Mouse (Mus musculus) heart, adult 2 months (tissue): ENCODE results near the gene Keg1. TPM values are rescaled to one million over a fixed set of nuclear protein-coding genes. Genes with fewer than 3 reads are reported as not detected.

Source experiments
- DNase-seq, 2 experiments: peaks; one replicate each; pipeline ENCODE4 v3.0.0; 2021
- H3K27ac ChIP-seq: fragments of 200-600 bp; 2 replicates; pipeline ENCODE4 v1.8.1; 2022
- H3K27me3 ChIP-seq: fragments of 200-500 bp; 2 replicates; pipeline ENCODE4 v1.6.1; 2012; ENCODE audit warnings: mild to moderate bottlenecking, low read length, inconsistent platforms, mixed read lengths; ENCODE audit not compliant: control insufficient read depth, insufficient read depth
- H3K36me3 ChIP-seq: fragments of 200-500 bp; 2 replicates; pipeline ENCODE4 v1.6.1; 2012; ENCODE audit warnings: low read length, inconsistent platforms; ENCODE audit not compliant: control insufficient read depth, insufficient read depth
- H3K4me1 ChIP-seq: fragments of 200-500 bp; 2 replicates; pipeline ENCODE4 v1.6.1; 2011; ENCODE audit warnings: low read length; ENCODE audit not compliant: control insufficient read depth, insufficient read depth
- H3K4me3 ChIP-seq: fragments of 200-600 bp; 2 replicates; pipeline ENCODE4 v1.8.1; 2022
- H3K79me2 ChIP-seq: fragments of 200-500 bp; replicated peaks from 2 replicates; pipeline ENCODE4 v1.6.1; 2012; ENCODE audit warnings: mild to moderate bottlenecking, inconsistent platforms, low read length, moderate library complexity, mixed read lengths; ENCODE audit not compliant: control insufficient read depth, insufficient read depth
- H3K9ac ChIP-seq: fragments of 200-500 bp; 2 replicates; pipeline ENCODE4 v1.6.1; 2012; ENCODE audit warnings: low read depth, mild to moderate bottlenecking, control low read depth, inconsistent platforms, low read length, mixed read lengths
- CTCF ChIP-seq: fragments of 200-600 bp; IDR thresholded peaks from 2 replicates; pipeline ENCODE4 v1.8.1; 2022; ENCODE audit warnings: antibody characterized with exemption, mild to moderate bottlenecking, moderate library complexity
- EP300 ChIP-seq: fragments of 200-500 bp; IDR thresholded peaks from 2 replicates; pipeline ENCODE4 v1.6.1; 2011; ENCODE audit warnings: low read depth, low read length, control low read depth; ENCODE audit not compliant: insufficient read depth
- POLR2A ChIP-seq: fragments of 200-500 bp; IDR thresholded peaks from 2 replicates; pipeline ENCODE4 v1.6.1; 2011; ENCODE audit warnings: mild to moderate bottlenecking, low read depth, low read length, control low read depth; ENCODE audit not compliant: insufficient read depth
- WGBS: fragments of 180-500 bp; shearing (Covaris S2); methylation state at CpG from one replicate; pipeline ENCODE4 v1.1.7; 2018; 5-methylcytosine and 5-hydroxymethylcytosine counted together
- intact Hi-C: fragments of 180-260 bp; cut with DNase I; formaldehyde crosslinking; loops from one replicate; pipeline ENCODE4 v1.15.1; 2025
- polyA plus RNA-seq: library from polyadenylated mRNA; depleted of rRNA; stranded (reverse); fragments of >200 nt; gene quantifications from 2 replicates; pipeline ENCODE4 v1.2.3, GENCODE M21; 2012; rRNA removed
- total RNA-seq, 2 experiments: library from RNA; stranded (reverse); gene quantifications; 2 replicates each; pipeline ENCODE4 v1.2.3; 2021

Gene Keg1
- total and polyA plus RNA-seq, 3 experiments = 0.10 TPM; not detected in 2

DNA sequence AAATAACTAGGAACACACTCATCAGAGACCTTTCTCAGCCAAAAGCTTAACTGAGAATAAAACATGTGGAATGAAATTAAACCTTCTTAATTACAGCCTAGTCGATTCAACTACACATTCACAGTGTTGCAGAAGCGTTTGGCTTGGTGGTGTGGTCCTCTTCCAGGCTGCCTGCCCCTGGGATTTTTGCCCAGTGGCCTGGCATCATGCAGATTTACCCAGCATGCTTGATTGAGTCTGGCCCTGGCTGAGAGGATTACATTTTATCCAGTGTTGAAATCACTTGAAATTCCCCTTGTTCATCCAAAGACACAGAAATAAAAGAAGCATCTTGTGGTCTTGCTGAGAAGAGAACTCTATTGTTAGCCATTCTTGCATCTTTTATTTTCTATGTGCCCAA is 64.1 kb downstream of the Keg1 start:
- intact Hi-C loops = loop anchor here (5.0 kb wide), 1 partner anchor 63 kb away; no protein-coding TSS in a partner anchor
- Histone ChIP-seq H3K9ac (no peak overlapping the region), H3K79me2 (no peaks in the 10 kb centered on the region), H3K36me3 (no peaks in the 10 kb centered on the region), H3K4me3 (no peak overlapping the region), H3K4me1 (no peaks in the 10 kb centered on the region), H3K27me3 (no peaks in the 10 kb centered on the region), H3K27ac (no peak overlapping the region)
- DNase-seq = peak; percentile 41 to 57
- WGBS = 45% methylated on average over 2 of the region's 2 CpGs
- no peak for TF ChIP-seq CTCF
- no peak for TF ChIP-seq POLR2A
- no peak for TF ChIP-seq EP300

DNA sequence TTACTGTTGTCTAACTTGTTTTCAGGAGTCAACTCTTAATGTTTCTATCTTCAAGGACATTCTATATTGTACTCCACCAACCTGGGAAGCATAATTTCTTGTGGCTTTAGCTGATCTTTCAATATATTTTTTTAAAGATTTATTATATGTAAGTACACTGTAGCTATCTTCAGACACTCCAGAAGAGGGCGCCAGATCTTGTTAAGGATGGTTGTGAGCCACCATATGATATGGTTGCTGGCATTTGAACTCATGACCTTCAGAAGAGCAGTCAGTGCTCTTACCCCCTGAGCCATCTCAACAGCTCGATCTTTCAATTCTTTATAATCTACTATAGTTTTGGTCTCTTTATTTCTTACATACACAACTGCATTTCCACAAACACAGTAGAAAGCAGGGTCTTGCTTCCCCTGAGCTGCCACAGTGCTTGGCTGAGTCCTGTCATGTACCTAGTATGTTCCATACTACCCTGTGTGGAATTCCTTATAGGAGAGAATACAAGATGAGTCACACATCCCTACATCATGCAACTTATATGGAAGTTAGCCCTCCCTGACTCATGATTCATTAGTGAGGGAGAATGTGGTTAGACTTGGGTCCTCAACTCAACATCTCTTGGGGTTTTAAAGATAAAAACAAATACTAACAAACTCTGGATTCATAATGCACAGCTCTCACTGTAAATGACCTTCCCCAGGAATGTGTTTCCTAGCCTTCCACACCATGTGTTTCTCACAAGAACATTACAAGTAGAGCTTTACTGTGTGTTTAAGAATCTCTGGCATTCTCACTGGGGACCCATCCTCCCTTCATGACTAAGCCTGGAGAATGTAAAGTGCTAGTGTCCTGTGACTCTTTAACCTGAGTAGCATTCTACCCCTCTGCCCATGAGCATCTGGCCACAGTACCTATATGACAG is 66.9 kb downstream of the Keg1 start:
- intact Hi-C loops = loop anchor here (5.0 kb wide), 1 partner anchor 60 kb away; no protein-coding TSS in a partner anchor
- peak; percentile 70 for TF ChIP-seq CTCF
- no peak for TF ChIP-seq EP300
- Histone ChIP-seq H3K27ac (no peak overlapping the region), H3K4me3 (no peak overlapping the region), H3K27me3 (no peaks in the 10 kb centered on the region), H3K36me3 (peaks cover 5% of the 10 kb centered on the region), H3K79me2 (no peaks in the 10 kb centered on the region), H3K4me1 (no peaks in the 10 kb centered on the region), H3K9ac (no peak overlapping the region)
- WGBS = 65% methylated on average over 2 of the region's 2 CpGs
- DNase-seq = no peak

DNA sequence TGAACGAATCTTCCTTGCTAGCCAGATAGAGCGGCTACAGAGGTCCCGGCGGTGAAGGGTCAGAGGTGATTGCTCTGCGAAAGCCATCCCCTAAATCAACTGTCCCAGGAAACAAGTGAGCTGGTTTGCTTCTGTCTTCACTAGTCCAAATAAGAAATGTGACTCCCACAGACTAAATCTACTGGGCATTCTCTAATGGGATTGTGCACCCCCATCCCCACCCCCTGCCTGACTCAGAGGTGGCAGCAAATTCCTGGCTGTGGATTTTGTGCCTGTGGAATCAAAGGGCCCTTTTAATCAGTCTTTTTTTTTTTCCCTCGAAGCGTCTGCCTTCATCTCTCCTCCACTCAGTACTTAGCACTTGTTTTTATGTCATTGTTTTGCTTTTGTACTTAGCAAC is 69.7 kb downstream of the Keg1 start, which contains the start of gene Cntf:
Gene Cntf, minus strand, starts transcription at position 325 of the 400 bp plus-strand sequence.
- TF ChIP-seq EP300 = no peak
- Histone ChIP-seq H3K9ac (no peak within 1 kb of the TSS), H3K36me3 (peaks cover 10% of the 10 kb centered on the region), H3K27me3 (no peaks in the 10 kb centered on the region), H3K27ac (no peak within 1 kb of the TSS; the same call in 1 of the 2 replicates), H3K4me3 (no peak within 1 kb of the TSS), H3K79me2 (no peaks in the 10 kb centered on the region), H3K4me1 (no peaks in the 10 kb centered on the region)
- DNase-seq = no peak
- WGBS = 74% methylated on average over 7 of the region's 7 CpGs
- intact Hi-C loops = no loop called here

Other genes with a start within 250 kb of the Keg1 start
- gene Mpeg1, start 235.0 kb upstream of the Keg1 start, total RNA-seq = 1 to 10 TPM; 7.4 to 8.0 TPM
- gene Mpeg1, start 235.0 kb upstream of the Keg1 start, polyA plus RNA-seq = 3.5 and 4.3 TPM in 2 replicates
- 1 to 10 TPM; 5.7 to 6.2 TPM for gene Dtx4, start 194.3 kb upstream of the Keg1 start, total RNA-seq
- gene Dtx4, start 194.3 kb upstream of the Keg1 start, polyA plus RNA-seq = 3.7 and 5.0 TPM in 2 replicates
- 1 to 10 TPM; 4.4 to 4.7 TPM for gene Fam111a, start 150.0 kb upstream of the Keg1 start, total RNA-seq
- 1.5 and 2.7 TPM in 2 replicates for gene Fam111a, start 150.0 kb upstream of the Keg1 start, polyA plus RNA-seq
- gene Gm4952, start 95.8 kb upstream of the Keg1 start, total RNA-seq = not detected
- not detected in 2 replicates for gene Gm4952, start 95.8 kb upstream of the Keg1 start, polyA plus RNA-seq
- not detected for gene Glyat, start 62.5 kb upstream of the Keg1 start, total RNA-seq
- gene Glyat, start 62.5 kb upstream of the Keg1 start, polyA plus RNA-seq = 0.20 TPM in 1 of 2 replicates, not detected in the other
- gene Olfr1442, start 25.3 kb upstream of the Keg1 start, total RNA-seq = not detected
- not detected in 2 replicates for gene Olfr1442, start 25.3 kb upstream of the Keg1 start, polyA plus RNA-seq
- not detected for gene Olfr1443, start 17.7 kb upstream of the Keg1 start, total RNA-seq
- gene Olfr1443, start 17.7 kb upstream of the Keg1 start, polyA plus RNA-seq = not detected in 2 replicates
- gene Cntf, start 69.8 kb downstream of the Keg1 start, total RNA-seq = 1 to 10 TPM in 1 of 2 experiments, under 1 TPM in 1; 0.84 to 1.5 TPM
- 3.1 and 5.8 TPM in 2 replicates for gene Cntf, start 69.8 kb downstream of the Keg1 start, polyA plus RNA-seq
- gene Zfp91, start 100.3 kb downstream of the Keg1 start, total RNA-seq = 10 to 100 TPM; 71.9 to 84.5 TPM
- gene Zfp91, start 100.3 kb downstream of the Keg1 start, polyA plus RNA-seq = 17.4 and 36.6 TPM in 2 replicates
- under 1 TPM; 0.91 to 0.97 TPM for gene Lpxn, start 100.4 kb downstream of the Keg1 start, total RNA-seq
- gene Lpxn, start 100.4 kb downstream of the Keg1 start, polyA plus RNA-seq = 1.1 and 1.3 TPM in 2 replicates
- gene Gm5244, start 150.9 kb downstream of the Keg1 start, total RNA-seq = not detected
- gene Gm5244, start 150.9 kb downstream of the Keg1 start, polyA plus RNA-seq = 0.35 TPM in 1 of 2 replicates, not detected in the other
- gene Olfr1444, start 161.5 kb downstream of the Keg1 start, total RNA-seq = not detected
- not detected in 2 replicates for gene Olfr1444, start 161.5 kb downstream of the Keg1 start, polyA plus RNA-seq
- gene Olfr1445, start 188.1 kb downstream of the Keg1 start, total RNA-seq = not detected
- gene Olfr1445, start 188.1 kb downstream of the Keg1 start, polyA plus RNA-seq = not detected in 2 replicates
- gene Olfr1446, start 197.7 kb downstream of the Keg1 start, total RNA-seq = not detected
- not detected in 2 replicates for gene Olfr1446, start 197.7 kb downstream of the Keg1 start, polyA plus RNA-seq
- not detected for gene Olfr1447, start 208.0 kb downstream of the Keg1 start, total RNA-seq
- gene Olfr1447, start 208.0 kb downstream of the Keg1 start, polyA plus RNA-seq = not detected in 2 replicates
- not detected for gene Olfr1448, start 228.6 kb downstream of the Keg1 start, total RNA-seq
- gene Olfr1448, start 228.6 kb downstream of the Keg1 start, polyA plus RNA-seq = not detected in 2 replicates
- gene Olfr1449, start 235.1 kb downstream of the Keg1 start, total RNA-seq = not detected
- gene Olfr1449, start 235.1 kb downstream of the Keg1 start, polyA plus RNA-seq = not detected in 2 replicates